Mouse (Mus musculus) forebrain, postnatal 0 days (tissue): Measurements from ENCODE around the gene Tcn2. TPM values are rescaled to one million over a fixed set of nuclear protein-coding genes. Genes with fewer than 3 reads are reported as not detected.

Experiments
- ATAC-seq: fragments of 200-750 bp; cut with Nextera tagmentation; 2 replicates; pipeline ENCODE4 v1.8.0; 2017; ENCODE audit warnings: mild to moderate bottlenecking, moderate library complexity
- DNase-seq: peaks from one replicate; pipeline ENCODE4 v3.0.0-alpha.2; 2015
- H3K27ac ChIP-seq: fragments of 300-500 bp; sonication (generic); 2 replicates; pipeline ENCODE4 v1.5.1; 2014; ENCODE audit warnings: low read depth, mild to moderate bottlenecking, antibody characterized with exemption, low read length, moderate library complexity, mixed read lengths
- H3K27me3 ChIP-seq: fragments of 300-500 bp; sonication (generic); 2 replicates; pipeline ENCODE4 v1.6.1; 2014; ENCODE audit warnings: mild to moderate bottlenecking, low read length, mixed read lengths; ENCODE audit not compliant: insufficient read depth
- H3K36me3 ChIP-seq: fragments of 300-500 bp; sonication (generic); 2 replicates; pipeline ENCODE4 v1.6.1; 2014; ENCODE audit warnings: mild to moderate bottlenecking, moderate library complexity; ENCODE audit not compliant: insufficient read depth
- H3K4me1 ChIP-seq: fragments of 300-500 bp; sonication (generic); 2 replicates; pipeline ENCODE4 v1.6.1; 2014; ENCODE audit warnings: antibody characterized with exemption; ENCODE audit not compliant: insufficient read depth
- H3K4me2 ChIP-seq: fragments of 300-500 bp; sonication (generic); 2 replicates; pipeline ENCODE4 v1.6.1; 2014; ENCODE audit warnings: low read depth, mild to moderate bottlenecking, moderate library complexity
- H3K4me3 ChIP-seq: fragments of 300-500 bp; sonication (generic); 2 replicates; pipeline ENCODE4 v1.5.1; 2014; ENCODE audit warnings: low read depth, low read length, mixed read lengths
- H3K9ac ChIP-seq: fragments of 300-500 bp; sonication (generic); 2 replicates; pipeline ENCODE4 v1.6.1; 2014; ENCODE audit warnings: mild to moderate bottlenecking
- H3K9me3 ChIP-seq: fragments of 300-500 bp; sonication (generic); 2 replicates; pipeline ENCODE4 v1.6.1; 2016; ENCODE audit warnings: low read length
- CTCF ChIP-seq: sonication (generic); IDR thresholded peaks from 2 replicates; pipeline ENCODE4 v1.5.1; 2016; ENCODE audit warnings: antibody characterized with exemption, control low read depth, low read depth
- WGBS: fragments of 180-500 bp; shearing (Covaris S2); extraction: QIAGEN DNeasy Blood & Tissue Kit; methylation state at CpG from one replicate; pipeline ENCODE4 v1.1.7; 2014; 5-methylcytosine and 5-hydroxymethylcytosine counted together
- polyA plus RNA-seq: library from polyadenylated mRNA; unstranded; fragments of >200 nt; fragmentation: Nextera tagmentation; extraction: Ambion mirVana; gene quantifications from 2 replicates; pipeline ENCODE4 v1.2.1, GENCODE M21; 2015
- total RNA-seq: library from RNA; depleted of rRNA; stranded (reverse); fragments of >200 nt; gene quantifications from 2 replicates; pipeline ENCODE4 v1.2.3, GENCODE M21; 2014

Gene Tcn2
- total and polyA plus RNA-seq, 2 experiments from 2014 or later = 20.9 to 24.1 TPM

DNA sequence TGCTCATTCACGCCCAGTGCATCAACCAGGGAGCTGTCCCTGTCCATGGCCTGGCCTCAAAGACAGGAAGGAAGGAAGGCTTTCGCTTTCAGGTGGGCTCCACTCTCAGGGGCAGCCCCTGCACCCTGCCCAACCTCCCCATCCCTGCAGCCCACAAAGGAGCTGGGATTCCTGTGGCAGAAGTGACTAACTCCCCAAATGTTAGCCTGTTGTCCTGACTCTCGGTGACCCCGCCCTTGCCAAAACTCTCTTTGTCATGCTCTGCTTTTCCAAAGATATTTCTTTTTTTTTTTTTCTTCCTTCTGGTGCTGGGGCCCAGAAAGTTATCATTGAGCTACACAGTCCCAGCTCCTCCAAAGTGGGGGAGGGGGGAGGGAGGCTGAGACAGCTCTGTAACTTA is 22.7 kb downstream of the Tcn2 start:
- peaks cover 22% of the 10 kb centered on the region for H3K36me3 ChIP-seq
- H3K9me3 ChIP-seq = no peaks in the 10 kb centered on the region
- H3K27ac ChIP-seq = no peak overlapping the region
- H3K27me3 ChIP-seq = no peaks in the 10 kb centered on the region
- ATAC-seq (no peak), DNase-seq (no peak)
- peak overlapping the region; percentile 5; the same call in 1 of the 2 replicates for H3K4me2 ChIP-seq
- 91% methylated on average over 4 of the region's 4 CpGs for WGBS
- no peak overlapping the region for H3K4me3 ChIP-seq
- TF ChIP-seq CTCF = no peak
- H3K9ac ChIP-seq = no peak overlapping the region
- H3K4me1 ChIP-seq = peaks cover 23% of the 10 kb centered on the region

DNA sequence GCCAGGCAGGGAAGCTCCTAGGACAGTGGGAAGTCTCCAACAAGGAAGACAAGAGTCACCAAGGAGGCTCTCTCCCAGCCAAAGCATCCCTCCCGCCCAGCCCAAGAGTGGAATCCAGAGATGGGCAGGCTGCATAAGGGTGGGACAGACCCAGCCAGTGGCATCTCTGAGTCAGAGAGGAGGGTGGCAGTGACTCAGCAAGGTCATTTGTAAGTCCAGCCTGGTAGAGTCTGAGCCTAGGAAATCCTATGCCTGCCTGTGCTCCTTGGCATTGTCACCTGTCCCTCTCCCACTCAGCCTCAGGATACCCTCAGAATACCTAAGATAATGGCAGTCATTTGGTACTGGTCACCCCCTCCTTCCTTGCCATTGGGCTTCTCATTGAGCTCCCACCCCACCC is 26.5 kb downstream of the Tcn2 start:
- Histone ChIP-seq H3K4me2 (no peak overlapping the region), H3K9me3 (no peaks in the 10 kb centered on the region), H3K4me1 (peaks cover 8% of the 10 kb centered on the region; the same call in 1 of the 2 replicates), H3K36me3 (peaks cover 22% of the 10 kb centered on the region), H3K27me3 (no peaks in the 10 kb centered on the region), H3K9ac (no peak overlapping the region), H3K27ac (no peak overlapping the region), H3K4me3 (no peak overlapping the region)
- no peak for TF ChIP-seq CTCF
- WGBS = 93% methylated on average over 1 of the region's 1 CpGs
- no peak for DNase-seq
- 0 out of 2 replicates have a peak, but pooled peaks have one; percentile 12 for ATAC-seq

GRCm38 (mm10) chr11:3904673-3905072 is 27.3 kb downstream of the Tcn2 start:
- peaks cover 22% of the 10 kb centered on the region for H3K36me3 ChIP-seq
- no peak overlapping the region for H3K9ac ChIP-seq
- no peak for TF ChIP-seq CTCF
- H3K9me3 ChIP-seq = no peaks in the 10 kb centered on the region
- ATAC-seq (no peak), DNase-seq (no peak)
- H3K27ac ChIP-seq = no peak overlapping the region
- H3K27me3 ChIP-seq = no peaks in the 10 kb centered on the region
- H3K4me1 ChIP-seq = 0 out of 2 replicates have a peak, but pooled peaks cover 1% of the 10 kb centered on the region
- no peak overlapping the region for H3K4me3 ChIP-seq
- H3K4me2 ChIP-seq = no peak overlapping the region
- WGBS = 87% methylated on average over 6 of the region's 6 CpGs

GRCm38 (mm10) chr11:3903046-3903445 is 28.9 kb downstream of the Tcn2 start:
- Histone ChIP-seq H3K4me2 (no peak overlapping the region), H3K36me3 (peaks cover 28% of the 10 kb centered on the region), H3K9me3 (no peaks in the 10 kb centered on the region), H3K4me3 (no peak overlapping the region), H3K27ac (no peak overlapping the region), H3K4me1 (no peaks in the 10 kb centered on the region), H3K9ac (no peak overlapping the region), H3K27me3 (no peaks in the 10 kb centered on the region)
- 78% methylated on average over 5 of the region's 5 CpGs for WGBS
- TF ChIP-seq CTCF = no peak
- ATAC-seq (peak; percentile 66), DNase-seq (peak; percentile 39)

- no peak for TF ChIP-seq CTCF
- Histone ChIP-seq H3K27ac (no peak overlapping the region), H3K4me1 (no peaks in the 10 kb centered on the region), H3K36me3 (peaks cover 28% of the 10 kb centered on the region), H3K9me3 (no peaks in the 10 kb centered on the region), H3K27me3 (no peaks in the 10 kb centered on the region), H3K4me2 (no peak overlapping the region), H3K4me3 (no peak overlapping the region), H3K9ac (no peak overlapping the region)
- 79% methylated on average over 3 of the region's 3 CpGs for WGBS
- DNase-seq = no peak
- no peak for ATAC-seq
Measured at GRCm38 (mm10) chr11:3902516-3902915, 29.4 kb downstream of the Tcn2 start.

DNA sequence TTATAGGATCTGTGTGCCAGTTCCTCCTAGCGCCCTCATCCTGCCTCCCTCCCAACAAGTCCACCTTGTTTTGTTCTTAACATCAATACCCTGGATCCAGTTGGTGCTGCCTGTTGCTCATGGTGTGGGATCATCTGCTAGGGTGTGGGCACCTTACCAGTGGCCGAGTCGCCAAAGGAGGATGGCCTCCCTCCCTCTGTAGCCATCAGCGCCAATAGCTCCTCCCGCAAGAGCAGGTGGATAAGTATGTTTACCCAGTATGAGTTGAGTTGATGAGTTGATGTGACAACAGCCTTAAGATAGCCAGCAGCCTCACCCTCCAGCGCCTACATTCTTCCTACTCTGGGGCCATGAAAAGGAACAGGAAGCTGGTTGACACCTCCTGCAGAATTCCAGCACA is 31.7 kb downstream of the Tcn2 start:
- H3K36me3 ChIP-seq = peaks cover 9% of the 10 kb centered on the region; the same call in 1 of the 2 replicates
- H3K9ac ChIP-seq = no peak overlapping the region
- H3K4me3 ChIP-seq = no peak overlapping the region
- 88% methylated on average over 6 of the region's 6 CpGs for WGBS
- DNase-seq (no peak), ATAC-seq (no peak)
- H3K27me3 ChIP-seq = no peaks in the 10 kb centered on the region
- H3K4me1 ChIP-seq = no peaks in the 10 kb centered on the region
- H3K27ac ChIP-seq = no peak overlapping the region
- no peak for TF ChIP-seq CTCF
- no peaks in the 10 kb centered on the region for H3K9me3 ChIP-seq
- H3K4me2 ChIP-seq = no peak overlapping the region

DNA sequence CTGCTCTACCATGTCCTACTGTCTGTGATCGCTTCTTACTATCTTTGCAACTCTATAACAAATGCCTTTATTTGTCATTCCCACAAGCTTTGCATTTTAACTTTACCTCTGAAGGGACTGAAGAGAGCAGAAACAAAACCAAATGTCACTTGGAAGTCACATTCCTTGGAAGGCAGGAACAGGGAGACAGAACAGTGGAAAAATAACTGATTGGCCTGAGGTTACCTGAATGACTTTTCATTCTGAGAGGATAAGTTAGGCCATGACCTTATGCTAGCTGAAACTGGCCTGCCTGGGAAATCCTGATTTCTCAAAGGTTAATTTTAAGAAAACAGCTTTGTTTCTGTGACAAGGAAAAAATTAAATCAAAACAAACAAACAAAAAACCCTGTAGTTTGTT is 36.0 kb downstream of the Tcn2 start:
- H3K4me2 ChIP-seq = no peak overlapping the region
- WGBS = 79% methylated on average over 1 of the region's 1 CpGs

More for the DNA sequence above, 36.0 kb downstream of the Tcn2 start:
- Histone ChIP-seq H3K36me3 (peaks cover 9% of the 10 kb centered on the region; the same call in 1 of the 2 replicates), H3K9ac (no peak overlapping the region), H3K27me3 (no peaks in the 10 kb centered on the region), H3K27ac (no peak overlapping the region), H3K4me1 (peaks cover 8% of the 10 kb centered on the region), H3K4me3 (no peak overlapping the region; the same call in 1 of the 2 replicates), H3K9me3 (no peaks in the 10 kb centered on the region)
- no peak for ATAC-seq
- TF ChIP-seq CTCF = no peak
- no peak for DNase-seq
